Mouse (Mus musculus): ENCODE results near the gene Ubxn1.
"Not testable (repeated sequence)": the region's sequence is repeated elsewhere in the genome, so short reads cannot be mapped to it uniquely, and the experiment has no call there.

Ubxn1 gene

DNA sequence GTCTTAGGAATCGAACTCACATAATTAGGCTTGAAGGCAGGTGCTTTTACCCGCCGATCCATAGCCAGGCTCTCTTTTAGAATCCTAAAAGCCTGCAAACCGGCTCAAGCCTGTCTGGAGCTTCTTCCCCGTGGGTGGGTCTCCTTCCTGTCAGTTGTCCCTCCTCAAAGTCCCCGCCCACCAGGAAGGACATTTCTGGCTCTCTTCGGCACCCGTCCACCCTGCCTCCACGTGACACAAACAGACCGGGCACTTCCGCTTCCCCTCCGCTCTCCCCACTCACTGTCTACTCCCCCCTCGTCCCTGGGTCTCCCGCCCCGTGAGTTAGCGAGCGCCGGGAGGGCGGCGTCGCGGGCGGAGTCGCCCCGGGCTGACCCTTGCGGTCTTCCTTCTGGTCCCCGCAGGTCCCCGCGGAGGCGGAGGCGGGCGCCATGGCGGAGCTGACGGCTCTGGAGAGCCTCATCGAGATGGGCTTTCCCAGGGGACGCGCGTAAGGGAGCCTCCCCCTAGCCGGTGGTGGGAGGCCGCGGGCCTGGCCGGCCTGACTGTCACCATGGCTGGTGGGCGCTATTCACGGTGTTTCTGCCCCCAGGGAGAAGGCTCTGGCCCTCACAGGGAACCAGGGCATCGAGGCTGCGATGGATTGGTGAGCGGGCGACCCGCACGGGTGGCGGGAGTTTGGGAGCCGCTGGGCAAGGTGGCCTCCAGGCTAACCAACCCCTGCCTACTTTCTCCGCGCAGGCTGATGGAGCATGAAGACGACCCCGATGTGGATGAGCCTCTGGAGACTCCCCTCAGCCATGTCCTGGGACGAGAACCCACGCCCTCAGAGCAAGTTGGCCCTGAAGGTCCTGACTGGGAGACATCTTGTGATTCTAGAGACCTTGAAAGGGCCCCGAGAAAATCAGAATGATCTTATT is at the start of gene Ubxn1:
Ubxn1 (plus strand) TSS at position 230 of the 920 bp plus-strand sequence.
- peak; percentile 99 for DNase-seq

GRCm38 (mm10) chr19:8822696-8823095 is 48.6 kb upstream of the Ubxn1 start:
- no peak for DNase-seq

DNA sequence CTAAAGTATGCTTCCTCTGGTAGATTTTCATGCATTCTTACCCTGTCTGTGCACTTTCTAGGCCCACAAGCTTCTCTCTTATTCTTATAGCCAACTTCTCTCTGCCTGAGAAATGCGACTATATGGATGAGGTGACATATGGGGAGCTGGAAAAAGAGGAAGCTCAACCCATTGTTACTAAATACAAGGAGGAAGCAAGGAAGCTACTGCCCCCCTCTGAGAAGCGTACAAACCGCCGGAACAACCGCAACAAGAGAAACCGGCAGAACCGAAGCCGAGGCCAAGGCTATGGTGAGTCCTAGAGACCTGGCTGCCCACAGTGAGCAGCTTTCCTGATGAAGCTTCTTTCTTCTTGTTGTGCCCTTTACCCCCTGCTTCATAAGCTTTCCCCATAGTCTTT is 41.6 kb upstream of the Ubxn1 start, which contains the start of gene AC129217.1:
AC129217.1 (plus strand) TSS at position 114 of the 400 bp plus-strand sequence.
- no peak for DNase-seq

DNA sequence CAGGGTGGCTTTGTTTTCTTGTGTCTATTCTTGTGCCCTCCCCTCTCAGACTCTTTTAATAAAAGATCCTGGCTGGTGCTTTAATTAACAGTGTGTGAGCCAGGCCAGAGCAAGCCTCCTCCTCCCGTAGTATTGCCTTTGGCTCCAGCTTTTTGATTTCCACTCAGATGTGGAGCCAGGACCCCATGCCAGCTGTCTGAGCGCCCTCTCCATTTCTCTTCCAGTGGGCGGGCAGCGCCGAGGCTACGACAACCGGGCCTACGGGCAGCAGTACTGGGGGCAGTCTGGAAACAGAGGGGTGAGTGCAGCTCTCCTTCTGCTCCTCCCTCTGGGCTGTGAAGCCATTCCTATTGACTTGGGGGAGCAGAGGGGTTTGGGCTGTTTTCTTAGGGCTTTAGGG is 40.6 kb upstream of the Ubxn1 start:
- DNase-seq: no peak

- no peak for DNase-seq
These were observed 40.0 kb upstream of the Ubxn1 start for GRCm38 (mm10) chr19:8831262-8831661.

DNA sequence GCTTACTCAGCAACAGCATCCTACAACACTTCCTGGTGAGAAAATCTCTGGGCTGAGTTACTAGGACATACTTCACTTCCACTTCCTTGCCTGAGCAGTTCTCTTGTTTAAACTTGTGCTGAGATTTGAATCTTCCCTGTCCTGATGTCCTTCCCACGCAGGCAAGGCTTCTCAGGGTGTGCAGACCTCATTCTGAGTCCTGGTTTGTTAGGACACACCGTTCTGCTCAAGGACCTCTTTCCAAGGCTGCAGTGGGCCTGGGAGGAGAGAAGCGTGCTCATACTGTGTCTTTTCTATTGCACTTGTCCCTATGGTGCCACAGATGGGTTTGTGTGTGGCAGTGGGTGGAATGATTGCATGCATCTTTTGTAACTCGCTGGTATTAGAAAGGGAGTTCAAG is 38.3 kb upstream of the Ubxn1 start:
- no peak for DNase-seq

DNA sequence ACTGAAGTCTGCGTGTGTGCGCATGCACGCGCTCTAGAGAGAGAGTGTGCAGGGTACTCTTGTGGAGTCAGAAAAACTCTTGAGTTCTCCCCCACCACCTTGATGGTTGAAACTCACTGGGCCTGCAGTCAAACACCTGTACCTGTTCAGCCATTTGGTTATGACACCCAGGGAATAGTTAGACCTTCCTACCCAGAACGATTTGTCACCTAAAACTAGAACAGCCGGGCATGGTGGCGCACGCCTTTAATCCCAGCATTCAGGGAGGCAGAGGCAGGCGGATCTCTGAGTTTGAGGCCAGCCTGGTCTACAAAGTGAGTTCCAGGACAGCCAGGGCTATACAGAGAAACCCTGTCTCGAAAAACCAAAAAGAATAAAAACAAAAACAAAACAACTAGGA is 35.0 kb upstream of the Ubxn1 start:
- not testable (repeated sequence) for DNase-seq

DNA sequence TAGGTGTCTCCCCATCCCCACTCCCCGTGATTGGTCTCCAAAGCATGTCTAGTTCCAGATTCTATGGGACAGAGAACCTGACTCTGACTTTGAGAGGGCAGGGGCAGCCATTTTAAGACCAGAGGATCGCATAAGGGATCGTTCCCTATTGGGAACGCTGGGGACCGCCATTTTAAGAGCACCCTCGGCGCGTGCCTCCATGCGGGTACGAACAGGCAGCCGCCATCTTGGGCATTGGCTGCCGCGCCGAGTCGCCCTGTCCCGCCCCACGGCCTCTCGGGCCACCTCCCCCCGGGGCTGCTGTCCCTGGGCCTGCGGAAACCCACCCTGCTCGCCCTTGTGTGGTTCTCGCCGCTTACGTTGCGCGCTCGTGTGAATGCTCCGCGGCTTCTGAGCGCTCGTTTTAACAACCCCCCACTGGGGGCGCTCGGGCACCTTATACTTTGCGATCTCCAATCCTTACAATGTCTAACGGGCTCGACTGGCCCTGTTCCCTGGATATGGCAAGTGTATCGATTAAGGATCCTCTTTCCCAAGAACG is 34.0 kb upstream of the Ubxn1 start, which contains the start of gene Bscl2:
Bscl2 (plus strand) TSS at position 217 of the 541 bp plus-strand sequence.
- peak; percentile 84 for DNase-seq

GRCm38 (mm10) chr19:8838041-8838730 is 33.1 kb upstream of the Ubxn1 start:
- DNase-seq: peak; percentile 44

GRCm38 (mm10) chr19:8839103-8839907 is 32.0 kb upstream of the Ubxn1 start, which contains the start of gene Gng3:
Gene Gng3, minus strand, starts transcription at chr19:8839194.
- DNase-seq: peak; percentile 85

DNA sequence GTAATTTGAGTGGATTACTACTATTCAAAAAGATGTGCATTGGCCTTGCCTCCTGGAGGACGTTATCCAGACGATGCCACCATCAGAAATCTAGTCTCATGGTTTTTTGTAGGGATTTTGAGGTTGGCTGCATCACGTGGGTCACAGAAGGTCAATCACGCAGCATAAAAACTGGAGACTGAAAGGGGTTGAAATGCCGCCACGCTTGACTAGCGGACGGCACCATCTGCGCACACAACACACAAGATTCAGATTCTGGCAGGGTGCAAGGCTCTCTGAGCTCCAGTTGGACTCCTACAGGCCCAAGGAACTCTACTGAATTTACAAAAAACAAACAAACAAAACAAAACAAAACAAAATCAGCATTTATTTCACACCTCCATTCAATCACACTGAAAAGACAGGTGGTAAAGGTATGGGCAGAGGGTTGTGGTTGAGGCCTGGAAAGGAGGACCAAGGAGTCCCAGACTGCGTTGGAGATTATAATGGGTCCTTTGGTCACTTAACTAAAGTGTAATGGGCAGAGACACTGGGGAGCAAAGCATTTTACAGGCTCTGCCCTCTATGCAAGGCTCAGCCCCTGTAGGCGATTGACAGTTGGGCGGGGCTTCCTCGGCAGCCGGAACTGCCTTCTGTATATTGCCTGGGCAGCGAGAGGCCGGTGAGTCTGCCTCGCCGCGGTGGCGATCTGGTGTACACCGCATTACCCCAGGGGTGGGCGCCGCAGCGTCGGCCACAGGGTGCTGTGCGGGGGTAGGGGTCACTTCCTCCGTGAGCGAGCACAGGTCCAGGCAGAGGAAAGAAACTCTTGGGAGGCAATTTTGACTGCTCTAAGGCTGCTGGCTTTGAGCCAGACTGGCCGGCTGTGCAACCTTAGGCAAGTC is 31.1 kb upstream of the Ubxn1 start:
- DNase-seq: peak; percentile 79

GRCm38 (mm10) chr19:8841012-8841411 is 30.3 kb upstream of the Ubxn1 start:
- no peak for DNase-seq

GRCm38 (mm10) chr19:8842961-8843360 is 28.3 kb upstream of the Ubxn1 start:
- DNase-seq: no peak

DNA sequence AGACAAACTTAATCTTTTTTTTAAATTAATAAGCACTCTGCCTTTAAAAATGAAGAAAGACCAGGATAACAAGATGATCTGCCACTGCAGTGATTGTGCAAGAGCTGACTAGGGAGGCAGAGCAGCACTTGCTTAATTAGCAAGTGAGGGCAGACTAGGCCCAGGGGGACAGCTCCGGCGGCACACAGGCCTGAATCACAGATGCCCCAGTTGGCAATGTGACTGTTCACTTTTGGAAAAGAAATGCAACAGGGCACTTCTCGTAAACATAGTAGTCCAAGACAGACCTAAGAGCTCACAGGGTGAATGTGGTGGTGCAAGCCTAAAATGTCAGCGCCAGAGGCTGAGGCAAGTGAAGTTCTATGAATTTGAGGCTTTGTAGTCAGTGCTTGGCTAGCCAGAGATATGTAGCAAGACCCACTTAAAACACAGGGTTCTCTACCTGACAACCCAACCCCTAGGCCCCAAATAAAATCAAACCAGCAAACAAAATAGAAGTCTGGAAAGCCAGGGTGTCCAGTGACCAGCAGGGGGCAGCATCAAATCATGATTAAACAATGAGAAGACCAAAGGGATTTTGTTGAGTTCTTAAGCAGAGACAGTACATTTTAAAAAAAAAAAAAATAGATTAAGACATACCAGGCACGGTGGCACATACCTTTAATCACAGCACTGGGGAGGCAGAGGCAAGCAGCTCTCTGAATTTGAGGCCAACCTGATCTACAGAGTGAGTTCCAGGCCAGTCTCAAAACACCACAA is 26.7 kb upstream of the Ubxn1 start:
- peak; percentile 57 for DNase-seq

- no peak for DNase-seq
These were observed 22.9 kb upstream of the Ubxn1 start for GRCm38 (mm10) chr19:8848356-8848755.

DNA sequence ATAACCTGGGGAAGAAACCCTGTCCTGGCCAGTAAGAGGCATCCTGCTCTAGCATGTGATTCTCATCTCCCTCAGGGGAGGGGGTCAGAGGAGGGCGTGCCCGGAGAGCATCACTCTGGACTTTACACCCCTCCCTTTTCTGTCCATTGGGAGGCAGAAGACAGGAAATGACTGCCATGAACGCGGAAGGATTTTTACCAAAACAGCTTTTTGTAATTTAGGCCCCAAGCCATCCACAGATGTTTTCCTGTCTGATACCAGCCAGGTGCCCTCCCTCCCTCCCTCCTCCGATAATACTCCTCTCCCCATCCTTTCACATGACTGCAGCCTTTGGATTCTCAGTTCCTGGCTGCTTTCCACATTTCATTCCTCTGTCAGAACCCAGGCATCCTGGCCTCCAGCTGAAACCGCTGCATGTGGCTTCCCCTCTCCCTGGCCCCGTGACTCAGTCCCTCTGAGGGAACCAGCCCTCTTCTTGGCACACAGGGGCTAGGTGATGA is 20.8 kb upstream of the Ubxn1 start, which contains the start of gene Lrrn4cl:
Lrrn4cl (plus strand) TSS at position 367 of the 500 bp plus-strand sequence.
- DNase-seq: no peak

- DNase-seq: no peak
These were observed 19.7 kb upstream of the Ubxn1 start for GRCm38 (mm10) chr19:8851639-8852038.

GRCm38 (mm10) chr19:8852236-8852928 is 18.9 kb upstream of the Ubxn1 start:
- peak; percentile 32 for DNase-seq

DNA sequence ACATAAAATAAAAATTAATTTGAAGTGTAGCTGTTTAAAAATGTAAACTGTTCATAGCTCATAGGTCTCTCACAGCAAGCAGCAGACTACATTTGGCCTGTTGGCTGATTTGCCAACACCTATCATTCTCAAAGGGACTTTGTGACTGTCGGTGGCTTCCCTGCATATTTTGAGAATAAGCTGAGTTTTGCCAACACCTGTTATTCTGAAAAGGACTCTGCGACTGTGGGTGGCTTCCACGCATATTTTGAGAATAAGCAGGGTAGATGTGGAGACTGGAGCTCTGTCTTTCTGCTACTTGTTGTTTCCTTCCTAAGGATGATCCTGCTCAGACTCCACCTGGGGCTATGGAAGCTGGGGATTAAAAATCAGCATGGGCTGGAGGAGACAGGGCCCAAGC is 18.2 kb upstream of the Ubxn1 start:
- no peak for DNase-seq

DNA sequence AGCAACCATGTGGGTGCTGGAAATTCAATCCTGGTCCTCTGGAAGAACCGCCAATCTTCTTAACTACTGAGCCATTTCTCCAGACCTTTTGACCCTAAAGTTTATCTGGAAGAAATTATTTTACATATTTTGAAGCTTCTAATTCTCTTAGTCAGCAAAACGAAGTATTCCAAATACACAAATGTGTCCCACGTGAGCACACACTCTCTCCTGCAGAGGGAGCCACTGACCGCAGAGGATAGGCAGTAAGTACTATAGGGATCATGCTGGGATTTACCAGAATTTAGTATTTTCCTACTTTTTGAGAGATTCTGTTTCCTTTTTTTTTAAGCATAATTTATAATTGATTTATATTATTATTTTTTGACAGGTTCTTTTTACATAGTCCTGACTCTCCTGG is 13.6 kb upstream of the Ubxn1 start:
- DNase-seq: no peak
